Mouse (Mus musculus): ENCODE data around the gene Nudt14.

Nudt14 gene

DNA sequence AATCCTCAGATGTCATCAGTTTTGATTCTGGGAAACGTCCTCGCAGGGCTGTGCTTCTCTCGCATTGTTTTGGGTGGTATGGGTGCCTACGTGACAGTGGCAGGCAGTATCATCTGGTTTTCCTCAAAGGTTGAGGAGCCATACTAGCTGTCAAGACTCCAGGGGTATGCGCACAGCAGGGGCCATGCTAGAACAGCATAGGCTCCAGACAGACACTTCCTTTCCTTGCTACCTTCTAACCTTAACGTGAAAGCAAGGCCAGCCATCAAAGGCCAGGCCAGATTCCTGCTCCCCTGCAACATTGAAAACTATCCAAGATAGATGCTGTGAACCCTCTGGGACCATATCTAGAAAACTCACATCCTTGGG lies 8.8 kb upstream of the Nudt14 start:
- peak; percentile 4; the same call in 1 of the 2 replicates for ATAC-seq (ENCODE audit: insufficient number of reproducible peaks, low FRiP score, low TSS enrichment)

DNA sequence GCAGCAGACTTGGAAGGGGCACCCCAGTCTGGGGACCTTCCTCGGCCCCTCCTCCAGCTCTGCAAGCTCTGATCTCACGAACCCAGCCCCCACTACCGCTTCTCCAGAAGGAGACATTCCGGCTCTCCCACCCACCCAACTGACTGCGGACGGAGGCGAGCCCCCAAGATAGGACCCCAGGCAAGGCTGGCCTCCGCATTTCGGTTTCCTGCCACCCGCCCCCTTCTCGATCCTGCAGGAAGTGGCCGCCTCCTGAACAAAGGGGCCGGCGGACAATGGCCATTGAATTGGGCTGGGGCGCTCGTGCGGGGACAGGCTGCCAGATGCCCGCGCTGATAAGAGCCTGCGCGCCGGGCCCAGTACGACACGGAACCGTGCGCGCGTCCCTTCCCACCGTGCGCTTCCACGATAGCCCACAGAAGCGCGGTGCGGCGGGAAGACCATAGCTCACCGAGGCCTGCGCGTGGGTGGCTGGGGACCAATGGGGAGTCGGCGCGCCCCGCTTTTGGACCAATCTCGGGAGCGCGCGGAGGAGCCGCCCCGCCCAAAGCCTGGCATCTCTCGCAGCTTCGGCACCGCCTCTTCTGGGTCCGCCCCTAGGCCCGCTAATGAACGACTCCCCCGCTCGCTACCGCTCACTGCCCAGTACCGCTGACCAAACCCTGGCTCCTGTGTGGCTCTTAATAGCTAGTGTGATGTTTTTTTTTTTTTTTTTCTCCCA lies 8.3 kb upstream of the Nudt14 start:
- ATAC-seq (ENCODE audit: insufficient number of reproducible peaks, low FRiP score, low TSS enrichment): peak; percentile 80

DNA sequence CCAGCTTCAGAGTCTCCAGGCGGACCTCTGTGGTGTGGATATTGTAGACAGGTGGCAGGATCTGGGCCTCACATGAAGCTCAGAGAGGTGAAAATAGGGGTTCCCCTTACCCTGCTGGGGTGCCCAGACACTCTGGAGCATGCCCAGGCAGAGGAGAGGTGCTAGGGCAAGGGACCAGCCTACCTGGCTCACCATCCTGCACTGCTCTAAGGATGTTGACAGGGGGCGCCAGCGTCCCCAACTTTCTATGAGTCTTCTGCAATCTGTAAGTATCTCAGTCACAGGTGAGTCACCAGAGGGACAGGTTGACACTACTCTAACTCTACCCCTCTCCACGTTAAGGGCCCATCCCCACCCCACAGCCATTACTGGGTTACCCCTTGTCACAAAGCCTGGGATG lies 5.4 kb upstream of the Nudt14 start:
- no peak for ATAC-seq (ENCODE audit: insufficient number of reproducible peaks, low FRiP score, low TSS enrichment)

DNA sequence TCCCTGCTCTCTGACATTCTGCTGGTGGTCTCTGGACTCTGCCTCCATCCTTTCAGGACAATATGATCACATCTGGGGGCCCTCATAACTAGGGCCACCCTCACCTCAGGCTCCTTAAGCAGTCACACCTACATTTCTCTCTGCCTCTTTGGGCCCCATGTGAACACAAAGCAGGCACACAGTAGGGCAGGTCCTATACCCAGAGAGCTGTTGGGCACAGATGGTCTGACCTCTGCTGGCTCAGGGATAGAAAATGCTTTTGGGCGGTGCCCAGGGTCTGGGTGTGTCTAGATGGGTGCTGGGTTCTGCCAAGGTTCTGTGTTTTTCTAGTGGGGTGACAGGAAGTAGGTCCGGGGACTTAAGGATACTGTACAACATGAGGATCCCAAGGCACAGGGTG lies 1.7 kb upstream of the Nudt14 start:
- ATAC-seq (ENCODE audit: insufficient number of reproducible peaks, low FRiP score, low TSS enrichment): no peak

DNA sequence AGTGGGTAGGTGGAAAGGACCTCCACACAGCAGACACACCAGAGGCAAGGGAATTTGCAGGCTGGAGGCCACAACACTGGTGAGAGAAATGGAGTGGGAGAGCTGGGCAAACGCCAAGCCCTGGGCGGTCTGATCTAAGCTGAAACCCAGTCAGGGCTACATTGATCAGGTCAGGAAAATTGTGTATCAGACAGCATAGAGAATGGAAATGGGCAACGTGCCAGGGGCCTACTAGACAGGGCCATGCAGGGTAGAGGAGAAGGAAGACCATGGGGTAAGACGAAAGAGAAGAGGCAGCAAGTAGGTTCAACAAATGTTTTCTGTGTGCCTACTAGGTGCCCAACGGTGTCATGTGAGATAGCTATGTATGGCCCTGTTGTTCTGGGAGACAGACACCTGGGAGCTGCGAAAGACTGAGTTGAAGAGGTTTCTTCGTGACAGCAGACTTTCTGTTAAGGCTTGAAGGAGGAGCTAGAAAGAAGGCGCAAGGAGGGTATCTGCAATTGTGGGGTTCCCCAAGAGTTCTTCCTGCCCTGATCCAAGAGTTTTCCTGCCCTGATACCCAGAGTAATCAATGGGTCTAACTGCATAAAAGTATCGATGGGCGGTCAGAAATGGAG lies 658 bp downstream of the Nudt14 start:
- no peak for ATAC-seq (ENCODE audit: insufficient number of reproducible peaks, low FRiP score, low TSS enrichment)

DNA sequence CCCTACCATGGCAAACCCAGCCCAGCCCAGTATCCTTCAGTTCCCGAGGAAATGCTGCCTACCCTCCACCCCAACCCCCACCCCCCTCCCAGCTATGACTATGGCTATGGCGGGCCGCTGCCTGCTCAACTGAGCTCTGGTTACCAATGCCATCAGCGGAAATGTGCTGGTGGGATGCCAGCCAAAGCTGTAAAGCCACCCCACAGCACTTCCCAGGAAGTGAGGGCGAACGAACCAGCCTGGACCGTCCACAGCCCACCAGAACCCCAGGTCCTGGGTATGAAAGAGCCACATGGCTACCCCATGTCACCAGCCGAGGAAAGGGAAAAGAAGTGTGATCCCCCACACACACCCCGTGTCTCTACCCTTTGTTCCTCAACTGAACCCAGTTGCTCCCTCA lies 1.2 kb downstream of the Nudt14 start:
- no peak for ATAC-seq (ENCODE audit: insufficient number of reproducible peaks, low FRiP score, low TSS enrichment)

DNA sequence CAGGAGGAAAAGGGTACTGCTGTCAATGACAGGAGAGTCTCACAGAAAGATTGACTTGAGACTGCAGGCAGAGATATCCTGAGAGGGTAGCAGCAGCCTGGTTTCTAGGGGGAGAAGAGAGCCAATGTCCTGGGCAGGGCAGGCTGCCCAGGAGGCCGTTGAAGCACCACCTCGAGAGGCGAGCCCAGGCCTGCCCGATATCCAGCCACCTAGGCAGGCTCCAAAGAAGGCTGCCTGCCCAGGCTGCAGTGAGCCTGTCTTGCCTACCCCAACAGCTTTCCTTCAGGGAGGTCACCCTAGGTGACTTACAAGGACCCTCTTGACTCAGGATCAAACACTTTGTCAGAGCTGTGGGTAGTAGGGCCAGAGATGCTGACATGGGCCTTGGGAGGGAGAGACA lies 1.7 kb downstream of the Nudt14 start:
- ATAC-seq (ENCODE audit: insufficient number of reproducible peaks, low FRiP score, low TSS enrichment): no peak

DNA sequence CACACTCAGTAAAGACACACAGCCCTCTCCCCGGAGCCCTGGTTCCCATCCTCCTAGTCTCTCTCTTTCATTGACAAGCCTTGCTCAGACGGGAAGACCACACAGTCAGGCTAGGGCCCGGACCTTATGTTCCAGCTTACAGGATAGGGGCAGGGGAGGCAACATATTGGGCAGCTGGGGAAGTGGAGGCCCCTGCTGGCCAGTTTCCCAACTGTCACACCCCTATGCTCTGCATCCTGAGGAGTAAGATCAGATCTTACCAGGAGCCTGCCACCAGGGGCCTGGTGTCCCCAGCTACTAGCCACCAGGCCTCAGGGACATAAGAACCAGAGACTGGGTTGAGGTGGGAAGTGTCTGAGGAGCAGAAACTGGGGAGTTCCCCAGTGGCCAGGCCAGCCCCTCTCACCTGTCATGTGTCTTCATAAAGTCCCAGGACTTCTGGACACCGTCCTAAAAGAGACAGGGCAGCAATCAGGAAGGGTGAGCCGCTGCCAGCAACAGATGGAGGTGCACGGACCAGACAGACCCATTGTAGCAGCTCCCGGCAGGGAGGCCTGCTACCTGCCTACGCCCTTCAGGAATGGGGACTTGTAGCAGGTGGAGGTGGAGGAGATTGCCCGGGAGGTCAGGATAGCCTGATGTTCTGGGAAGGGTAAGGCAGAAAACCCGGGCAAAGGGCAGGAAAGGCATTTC lies 2.9 kb downstream of the Nudt14 start:
- ATAC-seq (ENCODE audit: insufficient number of reproducible peaks, low FRiP score, low TSS enrichment): peak; percentile 58; the same call in 1 of the 2 replicates

DNA sequence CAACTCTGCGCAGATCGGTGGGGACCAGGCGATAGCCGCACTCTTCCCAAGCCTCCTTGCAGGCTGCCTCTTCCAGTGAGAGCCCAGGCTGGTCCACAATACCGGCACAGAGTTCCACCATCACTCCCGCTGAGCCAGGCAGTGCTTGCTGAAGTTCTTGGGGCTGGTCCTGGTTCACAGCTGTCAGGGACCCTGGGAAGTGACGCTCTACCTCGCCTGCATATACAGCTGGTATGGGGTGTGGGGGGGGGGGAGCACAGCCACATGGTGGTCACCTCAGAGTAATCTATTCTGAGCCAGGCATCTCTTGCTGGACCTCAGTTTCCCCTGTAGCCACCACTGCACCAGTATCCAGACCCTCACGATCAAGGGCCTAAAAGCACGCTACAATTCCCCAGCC lies 3.6 kb downstream of the Nudt14 start:
- no peak for ATAC-seq (ENCODE audit: insufficient number of reproducible peaks, low FRiP score, low TSS enrichment)

DNA sequence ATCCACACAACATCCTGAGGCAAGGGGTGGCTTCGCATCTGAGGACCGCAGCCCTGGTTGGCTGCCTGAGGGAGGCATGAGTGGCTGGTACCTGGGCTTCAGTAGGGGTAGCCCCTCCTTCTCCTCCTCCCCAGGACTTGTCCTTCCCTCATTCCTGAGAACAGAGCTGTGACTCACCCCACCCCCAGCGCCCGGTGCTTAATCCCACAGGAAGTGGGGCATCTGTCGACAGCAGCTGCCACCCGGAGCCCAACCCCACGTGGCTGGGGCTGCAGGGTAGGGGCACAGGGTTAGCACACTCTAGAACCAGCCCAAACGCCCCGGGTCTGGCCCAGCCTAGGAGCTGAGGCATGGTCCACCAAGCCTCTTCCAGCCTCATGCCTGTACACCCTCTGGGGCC lies 4.0 kb downstream of the Nudt14 start:
- ATAC-seq (ENCODE audit: insufficient number of reproducible peaks, low FRiP score, low TSS enrichment): no peak

DNA sequence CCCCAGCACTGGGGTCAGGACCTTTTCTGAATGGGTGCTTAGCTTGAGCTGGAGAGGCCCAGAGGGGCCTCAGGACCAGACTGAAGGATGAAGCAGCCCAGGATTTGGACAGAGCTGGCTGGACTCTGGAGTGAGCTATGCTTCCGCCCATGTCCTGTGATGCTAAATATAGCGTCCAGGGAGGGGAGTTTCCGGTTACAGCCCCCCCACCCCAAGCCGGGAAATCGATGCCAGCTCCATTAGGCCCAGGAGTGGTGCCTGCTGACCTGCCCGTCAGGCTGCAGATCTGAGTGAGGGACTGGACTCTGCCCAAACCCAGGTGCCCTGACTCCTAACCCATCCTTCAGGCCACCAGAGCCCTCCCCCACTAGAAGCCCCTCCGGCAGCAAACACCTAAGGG lies 9.3 kb downstream of the Nudt14 start:
- no peak for ATAC-seq (ENCODE audit: insufficient number of reproducible peaks, low FRiP score, low TSS enrichment)

DNA sequence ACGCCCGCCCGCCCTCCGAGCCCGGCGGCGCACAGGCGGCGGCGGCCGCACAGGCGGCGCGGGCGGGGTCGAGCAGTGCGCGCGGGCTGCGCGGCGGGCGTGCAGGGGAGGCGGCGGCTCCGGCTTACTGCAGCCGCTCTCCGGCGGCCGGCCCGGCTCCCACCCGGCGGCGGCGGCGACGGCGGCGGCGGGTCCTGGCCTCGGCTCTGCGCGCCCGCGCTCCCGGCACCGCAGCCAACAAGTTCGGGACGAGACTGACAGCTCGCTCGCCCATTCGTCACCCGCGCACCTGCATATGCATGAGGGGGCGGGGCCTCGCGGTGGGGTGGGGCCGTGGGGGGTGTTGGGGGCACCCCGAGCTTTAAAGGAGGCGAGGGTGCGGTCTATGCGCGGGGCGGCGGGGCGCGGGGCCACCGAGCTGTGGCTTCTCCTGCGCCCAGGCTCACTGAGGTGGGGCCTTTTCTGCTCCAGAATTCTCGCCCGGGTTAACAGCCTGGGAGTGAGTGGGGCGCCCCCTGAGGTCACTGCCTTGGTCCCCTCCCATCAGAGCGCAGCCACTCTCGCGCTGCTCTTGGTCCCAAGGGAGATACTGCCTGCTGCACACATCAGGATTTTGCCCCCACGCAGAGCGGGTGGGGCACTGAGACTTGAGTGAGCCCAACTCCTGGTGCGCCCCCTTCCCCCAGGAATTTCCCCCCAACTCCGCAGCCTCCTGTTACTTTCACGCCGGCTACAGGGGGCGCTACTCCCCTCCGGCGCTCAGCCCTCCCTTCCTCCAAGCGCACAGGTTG lies 12.2 kb downstream of the Nudt14 start, which contains the start of gene Jag2:
Gene Jag2, minus strand, starts transcription at position 215 of the 791 bp plus-strand sequence.
- ATAC-seq (ENCODE audit: insufficient number of reproducible peaks, low FRiP score, low TSS enrichment): peak; percentile 34; the same call in 1 of the 2 replicates

DNA sequence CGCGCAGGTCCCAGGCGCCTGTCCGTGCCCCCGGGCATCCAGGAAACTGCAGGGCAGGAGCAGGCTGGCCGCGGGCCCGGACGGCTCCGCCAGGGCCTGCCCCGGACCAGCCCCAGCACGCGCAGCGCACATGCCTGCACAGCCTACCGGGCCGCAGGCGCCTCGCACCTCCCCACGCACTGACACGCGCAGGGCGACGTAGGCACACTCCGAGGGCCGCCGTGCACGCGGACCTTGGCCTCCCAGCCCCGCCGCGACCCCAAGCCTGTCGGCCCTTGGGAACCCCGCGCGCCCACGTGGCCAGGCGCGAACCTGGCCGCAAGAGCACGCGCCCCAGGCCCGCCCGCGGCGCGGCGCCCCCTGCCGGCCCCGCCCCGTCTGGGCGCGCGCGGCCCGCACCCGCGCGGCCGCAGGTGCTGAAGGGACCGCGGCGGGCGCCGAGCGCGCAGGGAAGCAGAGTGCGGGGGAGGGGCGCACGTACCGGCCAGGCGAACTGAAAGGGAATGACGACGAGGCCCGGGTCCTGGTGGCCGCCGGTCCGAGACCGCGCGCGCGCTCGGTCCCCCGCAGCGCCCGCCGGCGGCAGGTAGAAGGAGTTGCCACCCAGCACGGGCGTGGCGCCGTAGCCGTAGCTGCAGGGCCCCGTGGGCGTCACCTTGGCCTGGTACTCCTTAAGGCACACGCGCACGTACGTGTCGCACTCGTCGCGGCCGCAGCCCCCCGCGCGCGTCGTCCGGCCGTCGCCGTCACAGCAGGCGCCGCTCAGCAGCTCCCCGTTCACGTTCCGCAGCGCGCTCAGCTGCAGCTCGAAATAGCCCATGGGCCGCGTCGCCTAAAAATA lies 13.3 kb downstream of the Nudt14 start:
- ATAC-seq (ENCODE audit: insufficient number of reproducible peaks, low FRiP score, low TSS enrichment): 0 out of 2 replicates have a peak, but pooled peaks have one; percentile 7

DNA sequence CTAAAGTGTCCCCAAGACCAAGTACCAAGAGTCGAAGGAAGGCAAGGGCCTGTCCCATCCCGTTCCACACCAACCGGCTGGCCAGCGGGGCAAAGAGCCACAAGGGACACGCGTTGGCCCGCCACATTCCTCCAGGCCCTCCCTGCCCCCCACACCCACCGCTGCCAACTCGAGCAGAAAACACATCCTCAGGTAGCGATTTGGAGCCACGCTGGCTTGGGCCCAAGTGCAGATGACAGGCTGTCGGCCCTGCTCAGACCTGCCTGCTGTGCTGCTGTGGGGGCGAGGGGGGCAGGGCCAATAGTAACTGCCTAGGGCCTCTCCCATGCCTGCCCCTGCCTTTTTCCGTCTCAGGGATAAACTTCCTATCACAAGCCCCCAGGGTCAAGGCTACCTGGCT lies 14.7 kb downstream of the Nudt14 start:
- no peak for ATAC-seq (ENCODE audit: insufficient number of reproducible peaks, low FRiP score, low TSS enrichment)

DNA sequence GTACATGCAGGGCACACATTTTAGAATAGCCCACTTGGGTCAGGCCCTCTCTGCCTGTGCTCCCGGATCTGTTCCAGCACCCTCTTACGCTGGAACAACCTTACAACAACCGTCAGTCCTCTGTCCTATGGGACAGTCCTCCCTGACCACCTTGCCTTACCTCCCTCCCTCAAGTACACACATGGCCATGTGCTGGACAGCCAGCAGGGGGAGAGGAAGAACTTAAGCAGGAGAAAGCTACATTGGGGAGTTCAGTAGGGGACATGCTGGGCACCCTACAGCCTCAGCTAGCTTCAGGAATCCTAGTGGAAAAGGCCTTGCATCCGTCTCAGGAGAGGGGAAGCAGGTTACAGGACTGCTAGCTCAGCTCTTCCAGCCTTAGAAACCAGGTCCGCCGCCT lies 16.0 kb downstream of the Nudt14 start:
- no peak for ATAC-seq (ENCODE audit: insufficient number of reproducible peaks, low FRiP score, low TSS enrichment)

DNA sequence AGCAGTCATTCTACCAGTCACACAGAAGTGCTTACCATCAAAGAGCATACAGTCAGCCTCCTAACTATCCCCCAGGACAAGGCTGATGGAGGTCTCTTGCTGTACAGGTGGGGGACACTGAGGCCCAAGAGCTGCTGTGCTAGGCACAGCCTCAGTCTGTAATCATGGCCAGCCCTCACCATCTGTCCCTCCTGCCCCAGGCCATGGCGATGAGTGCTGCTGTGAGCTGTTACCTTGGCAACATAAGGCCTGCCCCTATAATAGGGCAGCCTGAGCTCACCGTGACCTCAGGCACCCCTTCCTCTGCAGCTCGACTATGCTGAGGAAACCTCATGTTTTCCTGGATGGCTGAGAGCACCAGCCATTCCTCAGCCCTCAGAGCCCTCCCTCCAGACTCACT lies 19.4 kb downstream of the Nudt14 start:
- ATAC-seq (ENCODE audit: insufficient number of reproducible peaks, low FRiP score, low TSS enrichment): no peak

DNA sequence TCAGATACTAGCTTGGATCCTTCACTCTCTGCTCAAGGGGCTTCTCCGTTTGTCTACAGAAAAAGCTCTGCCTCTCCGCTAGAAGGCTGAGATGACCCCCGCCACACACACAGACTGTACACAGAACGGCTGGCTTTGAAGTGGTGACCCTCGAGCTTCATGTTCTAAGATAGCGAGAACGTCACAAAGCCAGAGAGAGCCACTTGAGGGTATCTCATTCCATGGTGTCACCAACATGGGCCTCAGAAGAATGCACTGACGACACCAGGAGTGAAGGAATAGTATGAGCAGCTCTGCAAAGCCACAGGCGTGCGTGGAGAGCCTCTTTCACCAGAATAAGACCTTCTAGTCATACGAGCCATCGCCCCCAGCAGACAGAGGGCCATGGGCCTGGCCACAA lies 20.4 kb downstream of the Nudt14 start:
- no peak for ATAC-seq (ENCODE audit: insufficient number of reproducible peaks, low FRiP score, low TSS enrichment)

DNA sequence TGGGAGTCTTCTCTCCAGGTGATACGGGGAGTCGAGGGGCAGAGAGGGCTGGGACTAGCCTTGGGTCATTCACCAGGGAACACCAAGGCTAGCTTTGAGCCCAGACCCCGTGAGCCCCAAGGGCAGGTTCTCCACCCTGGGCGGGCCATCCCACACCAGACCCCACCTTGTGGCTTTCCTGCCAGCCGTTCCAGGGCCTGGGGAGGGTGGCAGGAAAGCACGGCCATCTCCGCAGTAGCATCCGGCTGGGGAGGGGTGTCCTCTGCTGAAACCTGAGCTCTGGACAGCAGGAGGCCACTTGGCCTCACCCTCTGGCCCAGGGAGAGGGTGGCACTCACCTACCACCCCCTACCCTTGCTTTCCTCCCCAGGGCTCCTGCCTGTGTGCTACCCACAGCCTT lies 24.0 kb downstream of the Nudt14 start:
- ATAC-seq (ENCODE audit: insufficient number of reproducible peaks, low FRiP score, low TSS enrichment): no peak

DNA sequence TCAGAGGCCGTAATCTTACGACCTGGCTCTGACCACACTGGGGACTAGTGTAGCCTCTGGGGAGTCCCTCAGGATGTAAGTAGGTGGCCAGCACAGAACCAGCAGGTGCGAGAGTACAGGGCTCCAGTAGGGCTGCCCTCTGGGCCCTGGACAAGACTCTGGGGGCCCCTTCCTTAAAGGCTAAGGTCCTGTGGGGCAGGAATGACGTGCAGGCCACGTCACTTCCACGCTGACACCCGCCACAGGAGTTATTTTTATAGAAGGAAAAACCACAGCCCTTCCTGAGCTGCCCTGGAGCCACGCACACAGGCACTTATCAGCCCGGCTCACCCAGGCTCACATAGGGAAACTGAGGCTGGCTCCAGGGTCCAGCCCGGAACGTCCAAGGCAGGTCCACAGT lies 24.4 kb downstream of the Nudt14 start:
- ATAC-seq (ENCODE audit: insufficient number of reproducible peaks, low FRiP score, low TSS enrichment): no peak
